Mouse (Mus musculus) thymus, postnatal 14 days (tissue): ENCODE measurements at regions not wholly inside any gene's neighbourhood (a gene's known extent, or its start where the extent isn't known, plus 50 kb on each side); places are given as distances from the start of the nearest gene placed in this dataset.
"Not testable (repeated sequence)": the region's sequence is repeated elsewhere in the genome, so short reads cannot be mapped to it uniquely, and the experiment has no call there.

ENCODE experiments used
- DNase-seq: peaks from one replicate; pipeline ENCODE4 v3.0.0; 2021

DNA sequence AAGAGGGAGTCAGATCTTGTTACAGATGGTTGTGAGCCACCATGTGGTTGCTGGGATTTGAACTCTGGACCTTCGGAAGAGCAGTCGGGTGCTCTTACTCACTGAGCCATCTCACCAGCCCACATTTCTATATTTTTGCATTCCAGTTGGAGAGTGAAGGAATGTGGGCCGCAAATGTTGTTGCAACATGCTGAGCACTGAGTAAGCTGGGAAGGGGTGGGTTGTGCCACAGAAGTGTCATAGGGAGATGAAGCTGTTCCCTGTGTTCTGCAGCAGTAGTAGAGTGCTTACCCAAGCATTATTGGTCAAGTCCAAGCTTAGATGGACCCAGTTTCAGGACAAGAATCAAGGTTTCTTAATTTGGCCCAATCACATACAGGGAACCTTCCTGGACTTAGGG lies 169.1 kb upstream of the Cdkn3 start:
- DNase-seq: no peak

DNA sequence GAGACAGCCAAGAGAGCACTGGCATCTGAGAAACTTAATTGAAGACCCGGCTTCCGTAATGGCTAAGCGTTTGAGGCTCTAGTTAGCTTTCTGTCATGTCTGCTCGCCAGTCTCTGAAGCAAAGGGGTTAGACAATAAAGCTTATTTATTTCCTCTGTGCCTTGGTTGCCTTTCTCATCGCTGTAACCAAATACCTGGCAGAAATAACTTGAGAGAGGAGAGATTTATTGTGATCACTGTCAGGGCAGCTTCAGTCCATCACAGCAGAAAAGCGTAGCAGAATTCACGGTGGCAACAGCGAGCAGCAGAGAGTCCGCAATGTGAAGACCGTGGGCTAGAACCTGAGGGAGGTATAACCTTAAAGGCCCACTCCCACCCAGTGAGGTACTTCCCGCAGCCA lies 174.2 kb upstream of the Cdkn3 start:
- DNase-seq: no peak

DNA sequence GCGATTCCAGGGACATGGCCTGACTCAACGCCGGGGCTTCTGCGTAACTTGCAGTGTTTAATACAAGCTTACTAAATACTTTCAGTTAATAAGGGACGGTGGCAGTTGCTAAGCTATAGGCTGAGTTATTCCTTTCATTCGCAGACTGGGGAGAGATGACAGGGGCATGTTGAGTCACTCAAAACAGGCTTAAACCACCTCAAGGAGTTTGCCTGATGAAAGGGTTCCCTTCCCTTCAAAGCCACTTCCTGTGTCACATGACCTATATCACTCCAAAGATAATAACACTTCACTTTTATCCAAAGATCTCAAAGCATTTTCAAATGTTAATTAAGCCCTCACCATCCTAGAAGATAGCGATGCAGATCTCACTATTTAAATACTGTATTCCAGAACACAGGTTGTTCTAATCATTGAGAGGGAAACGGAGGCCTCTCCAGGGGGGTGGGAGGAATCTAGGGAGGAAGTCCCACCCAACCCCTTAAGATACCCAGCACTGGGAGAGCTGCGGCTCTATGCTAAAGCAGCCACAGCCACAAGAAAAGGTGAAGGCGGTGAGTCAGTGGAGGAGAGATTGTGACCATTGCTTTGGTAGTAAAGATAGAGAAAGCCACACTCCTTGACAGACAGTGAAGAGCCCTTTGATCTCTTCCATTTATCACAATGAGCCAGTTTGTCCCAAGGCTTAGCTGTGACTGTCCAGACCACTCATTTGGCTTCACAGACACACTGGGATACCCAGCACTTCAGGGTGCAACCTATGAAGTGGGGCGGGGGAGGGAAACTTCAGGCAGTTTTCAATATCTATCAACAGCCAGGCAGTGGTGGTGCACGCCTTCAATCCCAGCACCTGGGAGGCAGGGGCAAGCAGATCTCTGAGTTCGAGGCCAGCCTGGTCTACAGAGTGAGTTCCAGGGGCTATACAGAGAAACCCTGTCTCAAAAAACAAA lies 182.0 kb upstream of the Cdkn3 start:
- peak; percentile 37 for DNase-seq

DNA sequence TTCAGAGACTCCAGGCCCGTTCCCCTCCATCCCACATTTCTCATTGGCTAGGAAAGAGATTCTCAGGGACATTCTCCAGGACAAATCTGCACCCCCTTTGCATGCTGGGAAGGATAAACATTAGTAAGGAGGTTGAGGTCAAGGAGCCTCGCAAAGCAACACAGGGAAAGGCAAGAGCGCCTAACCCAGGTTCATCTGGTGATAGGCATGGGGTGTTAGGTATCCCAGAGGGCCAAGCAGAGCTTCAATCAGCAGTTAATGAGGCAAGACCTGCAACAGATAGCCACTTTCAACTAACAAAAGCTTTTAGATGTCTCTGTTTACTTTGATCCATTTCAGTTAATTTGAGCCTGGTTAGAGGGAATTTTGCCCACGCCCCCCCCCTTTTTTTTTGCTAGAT lies 184.5 kb upstream of the Cdkn3 start:
- DNase-seq: no peak

DNA sequence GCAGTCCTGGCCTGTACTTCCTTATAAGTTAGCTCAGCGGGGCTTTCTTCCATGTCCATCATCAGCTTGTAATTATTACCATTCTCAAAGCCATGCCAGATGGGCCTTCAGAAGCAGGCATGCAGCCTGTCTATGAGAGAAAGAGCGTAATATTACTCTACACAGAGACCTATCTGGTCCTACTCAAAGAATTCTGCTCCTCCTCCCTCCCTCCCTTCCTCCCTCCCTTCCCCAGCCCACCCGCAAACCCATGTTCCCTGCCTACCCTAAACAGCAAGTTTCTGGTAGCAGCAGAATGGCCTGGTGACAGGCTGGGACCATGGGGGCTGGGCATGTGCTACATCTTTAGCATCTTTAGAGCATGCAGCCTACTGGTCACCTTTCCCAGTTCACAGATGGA lies 184.9 kb upstream of the Cdkn3 start:
- DNase-seq: no peak

DNA sequence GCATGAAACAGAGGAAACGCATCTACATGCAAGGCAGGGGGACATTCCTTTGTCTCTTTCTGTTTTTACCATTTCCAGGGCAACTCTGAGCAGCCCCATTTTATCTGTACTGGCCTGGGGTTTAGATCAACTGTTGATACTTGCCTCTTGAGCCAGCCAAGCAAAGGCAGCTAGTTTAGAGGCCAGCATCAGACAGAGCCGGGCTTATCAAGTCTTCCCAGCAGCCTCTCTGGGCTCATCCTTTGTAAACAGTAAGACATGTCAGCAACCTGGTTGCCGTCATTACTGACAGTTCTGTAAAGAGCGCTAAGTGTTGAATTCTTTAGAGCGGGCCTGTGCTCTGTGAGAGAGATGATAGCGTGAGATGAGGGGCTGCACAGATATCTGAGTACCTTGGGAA lies 182.9 kb upstream of the Bmp4 start:
- DNase-seq: no peak

DNA sequence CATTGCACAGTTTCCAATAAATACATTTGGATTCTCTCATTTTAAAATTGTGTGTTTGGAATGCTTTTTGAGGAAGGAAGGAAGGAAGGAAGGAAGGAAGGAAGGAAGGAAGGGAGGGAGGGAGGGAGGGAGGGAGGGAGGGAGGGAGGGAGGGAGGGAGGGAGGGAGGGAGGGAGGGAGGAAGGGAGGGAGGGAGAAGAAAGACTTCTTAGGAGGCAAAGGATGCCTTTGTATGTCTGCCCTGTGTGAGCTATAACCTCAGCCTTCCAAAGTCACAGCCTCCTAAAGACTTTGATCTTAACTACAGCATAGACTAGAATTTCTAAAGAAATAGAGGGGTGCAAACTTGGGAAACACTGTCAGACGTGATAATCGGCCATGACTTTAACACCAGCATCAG lies 182.5 kb upstream of the Bmp4 start:
- DNase-seq: not testable (repeated sequence)

DNA sequence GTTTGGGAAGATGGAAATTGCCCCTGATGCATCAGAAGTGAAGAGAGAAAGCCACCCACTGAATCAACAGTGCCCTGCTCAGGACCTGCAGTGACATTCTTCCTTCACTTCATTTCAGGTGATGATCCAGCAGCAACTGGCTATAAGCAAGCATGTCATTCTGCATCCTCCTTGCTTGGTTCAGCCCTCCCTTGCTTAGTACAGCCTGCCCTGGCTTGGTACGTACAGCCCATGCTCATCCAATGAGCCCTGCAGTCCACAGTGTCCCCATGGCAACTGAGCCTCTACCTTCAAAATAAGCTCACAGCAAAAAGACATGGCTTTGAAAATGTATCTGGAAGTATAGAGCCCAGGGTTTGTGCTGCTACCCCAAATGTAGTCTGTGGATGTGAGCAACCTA lies 181.4 kb upstream of the Bmp4 start:
- no peak for DNase-seq

DNA sequence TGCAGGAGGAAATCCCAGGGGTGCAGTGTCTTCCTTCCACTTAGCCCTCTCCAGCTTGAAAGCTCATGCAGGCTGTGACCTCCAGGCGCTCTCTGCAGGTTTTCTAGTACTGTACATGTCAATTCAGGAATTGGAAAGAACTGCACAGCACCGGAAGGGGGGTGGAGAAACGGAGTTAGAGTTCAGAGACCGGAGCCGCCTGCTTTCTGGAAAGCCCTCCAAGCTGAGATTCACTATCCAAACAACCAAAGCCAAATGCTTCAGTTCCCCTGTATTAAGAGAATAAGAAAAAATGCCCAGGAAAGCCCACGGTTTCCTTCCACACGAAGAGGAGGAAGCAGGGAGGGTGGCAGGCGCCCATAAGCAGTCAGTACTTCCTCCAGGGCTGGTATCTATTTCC lies 178.8 kb upstream of the Bmp4 start:
- DNase-seq: no peak

DNA sequence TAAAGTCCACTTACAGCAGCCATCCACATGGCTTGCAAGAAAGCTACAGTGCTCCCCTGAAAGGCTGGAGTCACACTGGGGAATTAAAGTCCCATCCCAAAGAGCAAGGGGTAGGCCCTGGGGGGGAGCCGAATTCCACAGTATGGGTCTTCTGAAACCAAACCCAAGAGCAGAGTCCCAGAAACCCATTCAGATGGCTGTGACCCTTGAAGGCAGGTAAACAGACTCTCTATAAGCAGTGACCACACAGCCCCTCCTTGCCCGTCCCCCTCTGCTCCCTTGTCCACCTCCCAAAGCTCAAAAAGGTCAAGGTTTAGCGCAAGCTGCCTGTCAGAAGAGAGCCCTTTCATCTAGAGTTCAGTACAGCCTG lies 176.9 kb upstream of the Bmp4 start:
- DNase-seq: no peak

DNA sequence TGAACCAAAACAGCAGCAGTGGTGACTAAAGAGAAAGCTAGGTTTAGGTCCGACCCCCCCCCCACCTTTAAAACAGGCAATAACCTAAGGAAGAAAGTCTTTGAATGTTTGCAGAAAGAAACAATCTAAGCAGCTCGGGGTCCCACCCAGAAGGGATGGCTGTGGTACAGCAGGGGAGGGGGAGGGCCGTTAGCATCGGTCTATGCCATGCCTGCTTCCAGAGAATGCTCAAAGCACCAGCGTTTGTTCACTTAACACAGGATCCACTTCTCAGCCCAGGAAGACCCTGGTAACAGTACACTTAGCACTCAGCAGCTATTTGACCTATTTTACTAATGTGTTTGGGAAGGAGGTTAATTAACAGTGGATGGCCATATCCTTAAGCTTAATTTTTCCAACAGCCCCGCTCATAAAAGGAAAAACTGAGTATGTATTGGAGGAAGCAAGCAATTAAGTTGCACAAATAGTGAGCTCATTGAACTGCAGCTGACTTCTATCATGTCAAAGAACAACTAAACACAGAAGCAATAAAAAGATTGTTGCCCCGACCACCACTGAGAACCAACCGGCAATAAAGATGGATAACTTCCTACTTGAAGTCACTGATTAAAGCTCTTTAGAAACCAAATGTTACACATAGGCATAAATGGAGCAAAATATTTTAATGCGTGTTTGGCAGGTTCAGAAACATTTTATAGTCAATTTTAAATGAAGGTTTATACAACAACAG lies 176.4 kb upstream of the Bmp4 start:
- no peak for DNase-seq

DNA sequence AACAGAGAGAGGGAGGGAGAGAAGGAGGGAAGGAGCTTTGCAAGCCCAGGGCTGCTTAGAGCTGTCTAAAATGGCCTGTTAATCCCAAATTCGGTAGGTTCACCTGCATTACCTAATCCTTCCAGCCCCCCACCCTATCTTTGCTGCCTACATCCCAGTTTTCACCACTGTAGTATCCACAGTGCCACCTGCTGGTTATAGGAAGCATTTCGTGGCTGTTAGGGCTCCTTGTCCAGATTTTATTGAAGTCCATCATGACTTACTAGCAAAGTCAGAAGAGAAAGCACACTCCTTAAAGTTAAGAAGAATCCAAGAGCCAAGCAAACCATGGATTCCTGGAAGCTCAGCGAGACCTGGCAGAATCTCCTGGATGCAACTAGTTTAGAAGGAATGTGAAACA lies 174.5 kb upstream of the Bmp4 start:
- DNase-seq: peak; percentile 10

DNA sequence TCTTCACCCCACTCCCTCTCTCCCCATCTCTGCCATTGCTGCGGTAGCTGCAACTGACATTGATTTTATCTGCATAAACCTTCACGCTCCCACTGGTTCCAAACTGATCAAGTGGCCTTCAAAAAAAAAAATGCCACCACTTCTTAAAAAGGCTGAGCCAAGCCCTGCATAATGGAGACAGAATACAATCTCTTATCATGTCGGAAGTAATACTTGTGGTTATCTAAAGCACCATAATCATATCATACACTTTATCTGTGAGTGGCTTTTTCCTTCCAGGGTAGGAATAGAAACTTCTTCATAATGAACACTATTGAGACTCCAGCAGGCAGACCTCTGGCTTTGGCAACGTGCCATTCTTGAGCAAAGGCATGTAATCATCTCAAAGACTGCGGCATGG lies 171.5 kb upstream of the Bmp4 start:
- no peak for DNase-seq

DNA sequence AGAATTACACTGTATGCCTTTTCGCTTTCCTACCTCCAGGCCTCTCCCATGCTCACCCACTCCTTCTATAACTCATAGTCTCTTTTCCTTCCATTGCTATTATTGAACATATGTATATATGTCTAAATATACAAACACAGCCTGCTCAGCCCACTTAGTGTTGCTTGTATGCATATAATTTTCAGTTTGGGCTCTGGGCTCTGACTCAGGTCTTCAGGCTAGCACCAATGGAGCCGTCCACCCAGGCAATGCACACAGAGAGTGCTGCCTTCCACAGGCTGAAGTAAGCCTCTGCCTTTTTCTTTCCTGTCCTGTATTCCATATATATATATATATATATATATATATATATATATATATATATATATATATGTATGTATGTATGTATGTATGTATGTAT lies 162.8 kb upstream of the Bmp4 start:
- DNase-seq: no peak

DNA sequence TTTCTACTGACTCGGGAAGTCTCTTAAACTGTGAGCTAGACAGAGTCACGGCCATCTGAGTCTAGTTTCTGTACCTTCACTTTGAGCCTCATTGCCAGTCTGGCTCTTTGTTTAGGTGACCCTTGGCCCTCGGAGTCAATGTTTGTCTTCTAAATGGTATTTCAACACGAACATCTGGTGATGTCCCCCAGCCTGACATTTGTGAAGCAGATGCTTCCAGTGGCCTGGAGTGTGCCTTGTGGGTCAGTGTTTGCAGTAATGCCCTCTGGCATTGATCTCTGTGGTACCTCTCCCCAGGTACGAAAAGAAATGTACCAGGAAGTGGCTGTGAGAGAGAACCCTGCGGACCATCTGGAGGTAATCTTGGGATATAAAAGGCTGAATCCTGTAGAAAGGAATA lies 155.7 kb upstream of the Bmp4 start:
- no peak for DNase-seq

DNA sequence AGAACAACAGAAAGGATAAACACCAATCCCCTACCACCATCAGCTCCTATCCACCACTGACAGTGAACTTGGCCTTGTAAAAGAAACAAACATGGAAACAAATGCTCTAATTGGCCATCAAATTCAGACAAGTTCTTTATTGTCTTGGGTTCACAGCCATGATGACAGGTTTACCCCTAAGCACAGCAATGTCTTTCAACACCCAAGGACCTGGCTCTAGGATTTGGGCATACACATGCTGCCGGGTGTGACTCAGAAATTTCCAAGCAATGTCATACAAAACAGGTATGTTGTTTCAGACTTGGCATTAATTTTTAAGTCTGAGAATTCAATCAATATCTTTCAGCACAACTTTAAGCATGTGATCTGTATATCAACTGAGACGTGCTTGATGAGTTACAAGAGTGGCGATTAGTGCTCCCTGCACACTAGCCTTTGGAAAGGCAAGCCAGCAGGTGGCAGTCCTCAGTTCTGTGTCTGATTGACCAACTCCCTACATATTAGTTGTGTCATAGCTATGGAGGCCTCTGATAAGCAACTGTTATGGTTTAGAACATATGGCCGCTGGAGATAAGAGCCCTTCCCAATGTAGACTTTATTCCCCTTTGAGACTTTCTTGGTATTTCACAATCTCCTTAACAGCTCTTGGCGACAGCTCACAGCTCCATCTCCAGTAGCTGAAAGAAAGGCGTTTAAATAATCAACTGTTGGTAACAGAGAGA lies 149.2 kb upstream of the Bmp4 start:
- DNase-seq: no peak

DNA sequence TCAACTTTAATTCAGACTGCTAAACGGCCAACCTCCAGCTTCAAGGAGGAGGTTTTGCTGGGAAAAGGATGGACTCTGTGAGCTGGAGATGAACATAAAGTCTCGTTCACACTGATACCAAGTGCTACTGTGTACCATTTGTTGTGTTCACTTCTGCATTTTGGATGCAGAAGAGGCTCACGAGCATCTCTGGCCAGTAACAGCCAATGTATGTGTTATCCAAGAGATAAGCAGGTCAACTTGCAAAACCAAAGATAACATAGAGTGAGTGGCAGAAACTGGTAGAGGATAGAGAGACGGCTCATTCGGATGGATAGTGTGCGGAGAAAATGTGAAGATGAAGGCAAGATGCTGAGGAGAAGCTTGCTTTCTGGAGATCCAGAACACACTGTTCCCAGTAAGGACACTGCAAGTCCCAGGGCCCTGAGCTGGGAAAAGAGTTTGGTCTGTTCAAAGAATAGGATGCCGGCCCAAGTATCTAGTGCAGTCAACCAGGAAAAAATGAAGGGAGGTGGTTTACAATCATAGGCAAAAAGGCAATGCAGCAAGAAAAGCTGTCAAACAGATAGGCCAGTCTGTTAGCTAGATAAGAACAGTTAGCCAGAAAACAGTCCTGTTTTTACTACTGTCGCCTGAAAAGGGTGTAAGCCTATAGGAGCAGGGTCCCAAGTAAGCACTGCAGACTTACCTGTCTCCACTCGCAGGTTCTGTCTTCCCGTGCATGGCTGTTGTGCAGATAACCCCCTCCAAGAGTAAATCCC lies 145.7 kb upstream of the Bmp4 start:
- DNase-seq: no peak

DNA sequence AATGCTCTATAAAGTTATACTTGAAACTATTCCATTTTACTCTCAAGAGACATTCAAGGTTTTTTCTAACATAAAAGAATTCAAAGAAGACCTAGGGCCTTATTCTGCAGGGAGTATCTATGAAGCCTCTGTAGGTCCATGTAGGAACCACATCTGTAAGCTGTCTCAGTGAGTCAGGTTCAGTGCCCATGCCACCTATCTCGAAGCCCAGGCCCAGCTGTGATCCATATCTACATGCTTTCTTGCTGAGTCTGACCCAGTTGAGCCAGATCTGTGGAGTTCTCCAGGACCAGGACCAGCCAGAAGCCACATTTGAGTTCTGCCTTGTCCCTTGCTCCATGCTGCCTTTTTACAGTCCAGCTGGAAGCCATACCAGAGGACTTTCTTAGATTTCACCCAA lies 142.2 kb upstream of the Bmp4 start:
- no peak for DNase-seq

DNA sequence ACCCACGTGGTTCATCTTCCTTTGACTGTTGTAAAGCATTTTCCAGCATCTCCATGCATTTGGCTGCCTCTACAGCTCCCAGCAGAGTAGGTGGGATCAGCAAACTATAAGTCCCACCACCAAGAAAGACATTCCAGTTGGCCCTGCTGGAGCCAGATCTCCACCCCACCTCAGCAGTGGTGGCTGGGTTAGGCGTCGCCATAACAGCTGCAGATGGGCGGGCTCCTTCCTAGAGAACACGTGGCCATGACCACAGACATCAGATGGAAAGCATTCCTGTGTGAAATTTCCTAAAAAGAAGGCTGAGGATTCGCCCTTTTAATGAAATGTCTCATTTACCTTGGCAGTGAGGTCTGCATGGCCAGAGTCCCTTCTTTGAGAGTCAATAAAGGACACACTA lies 140.0 kb upstream of the Bmp4 start:
- DNase-seq: no peak

DNA sequence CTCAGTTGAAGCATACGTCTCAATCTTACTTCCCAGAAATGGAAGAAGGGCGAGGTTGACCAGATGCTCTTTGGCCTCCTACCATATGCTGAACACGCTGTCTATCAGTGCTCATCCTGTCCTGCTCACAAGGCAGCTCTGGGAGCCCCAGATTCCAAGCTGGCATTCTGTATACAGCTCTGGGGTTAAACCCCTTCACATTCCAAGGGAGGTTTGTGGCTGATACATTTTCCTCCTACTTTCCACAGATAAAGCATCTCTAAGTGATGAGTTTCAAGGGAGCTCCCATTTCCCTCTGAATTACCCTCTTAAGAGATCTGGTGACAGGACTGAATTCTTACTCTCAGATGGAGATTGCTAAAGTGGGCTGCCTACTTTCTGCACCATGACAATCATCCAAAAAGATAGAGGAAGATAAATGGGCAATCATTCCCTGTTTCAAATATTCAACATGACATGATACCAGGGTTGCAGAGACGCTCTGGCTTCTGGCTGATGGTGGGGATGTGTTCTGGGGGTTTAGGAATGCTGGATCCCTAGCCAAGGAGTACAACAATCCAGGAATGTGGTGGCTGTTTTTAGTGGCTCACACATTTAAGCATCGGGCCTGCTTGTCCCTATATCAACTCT lies 138.7 kb upstream of the Bmp4 start:
- no peak for DNase-seq

DNA sequence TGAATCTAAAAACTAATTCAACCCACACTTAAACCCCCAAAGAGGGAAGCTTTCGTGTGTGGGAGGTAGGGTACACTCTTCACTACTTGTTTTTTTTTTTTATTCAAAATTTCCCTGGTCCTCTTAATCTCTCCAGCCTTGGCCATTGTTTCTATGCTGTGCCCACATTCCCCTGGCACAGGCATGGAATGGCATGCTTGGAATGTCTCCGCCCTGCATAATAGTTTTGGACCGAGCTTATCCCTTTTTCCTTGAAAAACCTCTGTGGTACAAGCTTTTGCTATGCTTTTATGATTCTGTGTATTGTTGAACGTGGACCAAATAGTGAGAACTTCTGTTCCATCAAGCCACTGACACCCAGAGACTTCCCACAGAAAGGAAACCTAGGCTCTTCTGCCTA lies 126.8 kb upstream of the Bmp4 start:
- no peak for DNase-seq

DNA sequence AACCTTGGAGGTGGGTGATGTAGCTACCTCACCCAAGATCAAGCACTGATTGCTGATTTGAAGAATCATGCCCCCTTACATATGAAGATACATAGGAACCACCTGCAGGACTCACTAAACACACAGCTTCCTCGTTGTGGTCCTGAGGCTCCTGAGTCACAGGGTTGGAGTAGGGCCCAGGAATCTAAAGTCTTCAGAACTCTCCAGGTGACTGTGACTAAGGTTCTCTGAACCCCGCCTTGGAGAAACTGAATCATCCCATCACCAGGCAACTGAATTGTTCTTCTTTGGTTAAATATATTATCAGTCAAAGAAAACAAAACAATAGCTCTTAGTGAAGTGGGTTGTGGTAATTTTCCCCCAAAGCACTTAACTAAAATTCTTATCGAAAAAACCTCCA lies 125.8 kb upstream of the Bmp4 start:
- DNase-seq: no peak
